Mouse (Mus musculus) stomach, postnatal 0 days (tissue): ENCODE measurements around the gene Gm20431. TPM values are rescaled to one million over a fixed set of nuclear protein-coding genes. Genes with fewer than 3 reads are reported as not detected.
A peak's percentile ranks its signal among the peaks of the same experiment; 100 is the strongest.

Experiments used
- ATAC-seq: fragments of 200-750 bp; cut with Nextera tagmentation; 2 replicates; pipeline ENCODE4 v1.8.0; 2017; ENCODE audit not compliant: low FRiP score, low TSS enrichment
- DNase-seq: peaks from one replicate; pipeline ENCODE4 v3.0.0-alpha.2; 2016; ENCODE audit warnings: low spot score
- H3K27ac ChIP-seq: fragments of 300-500 bp; sonication (generic); replicated peaks from 2 replicates; pipeline ENCODE4 v1.5.1; 2014; ENCODE audit warnings: mild to moderate bottlenecking, control low read depth
- H3K27me3 ChIP-seq: fragments of 300-500 bp; sonication (generic); 2 replicates; pipeline ENCODE4 v1.6.1; 2014; ENCODE audit warnings: low read length; ENCODE audit not compliant: control insufficient read depth, insufficient read depth
- H3K36me3 ChIP-seq: fragments of 300-500 bp; sonication (generic); 2 replicates; pipeline ENCODE4 v1.6.1; 2014; ENCODE audit warnings: low read length, mixed read lengths; ENCODE audit not compliant: control insufficient read depth, insufficient read depth
- H3K4me1 ChIP-seq: fragments of 300-500 bp; sonication (generic); replicated peaks from 2 replicates; pipeline ENCODE4 v1.6.1; 2014; ENCODE audit warnings: antibody characterized with exemption; ENCODE audit not compliant: control insufficient read depth, insufficient read depth
- H3K4me2 ChIP-seq: fragments of 300-500 bp; sonication (generic); replicated peaks from 2 replicates; pipeline ENCODE4 v1.6.1; 2014; ENCODE audit warnings: low read depth, mild to moderate bottlenecking, control low read depth, moderate library complexity
- H3K4me3 ChIP-seq: fragments of 300-500 bp; sonication (generic); 2 replicates; pipeline ENCODE4 v1.5.1; 2014; ENCODE audit warnings: low read depth, low read length, control low read depth
- H3K9ac ChIP-seq: fragments of 300-500 bp; sonication (generic); 2 replicates; pipeline ENCODE4 v1.6.1; 2014; ENCODE audit warnings: mild to moderate bottlenecking, low read length, control low read depth, mixed read lengths
- H3K9me3 ChIP-seq: fragments of 300-500 bp; sonication (generic); 2 replicates; pipeline ENCODE4 v1.6.1; 2016; ENCODE audit warnings: low read length; ENCODE audit not compliant: control insufficient read depth
- CTCF ChIP-seq: IDR thresholded peaks from 2 replicates; pipeline ENCODE4 v1.5.1; 2016; ENCODE audit warnings: antibody characterized with exemption, low read depth, mild to moderate bottlenecking, moderate library complexity
- EP300 ChIP-seq: optimal IDR thresholded peaks from 2 replicates; pipeline ENCODE3; 2016; ENCODE audit warnings: antibody characterized with exemption
- WGBS: fragments of 180-500 bp; shearing (Covaris S2); extraction: QIAGEN DNeasy Blood & Tissue Kit; methylation state at CpG from one replicate; pipeline ENCODE4 v1.1.7; 2014; 5-methylcytosine and 5-hydroxymethylcytosine counted together
- polyA plus RNA-seq: library from polyadenylated mRNA; unstranded; fragments of >200 nt; fragmentation: Nextera tagmentation; extraction: Ambion mirVana; gene quantifications from 2 replicates; pipeline ENCODE4 v1.2.1, GENCODE M21; 2015

Gm20431 gene
- polyA plus RNA-seq, 1 experiment from 2014 or later = 13.4 TPM

DNA sequence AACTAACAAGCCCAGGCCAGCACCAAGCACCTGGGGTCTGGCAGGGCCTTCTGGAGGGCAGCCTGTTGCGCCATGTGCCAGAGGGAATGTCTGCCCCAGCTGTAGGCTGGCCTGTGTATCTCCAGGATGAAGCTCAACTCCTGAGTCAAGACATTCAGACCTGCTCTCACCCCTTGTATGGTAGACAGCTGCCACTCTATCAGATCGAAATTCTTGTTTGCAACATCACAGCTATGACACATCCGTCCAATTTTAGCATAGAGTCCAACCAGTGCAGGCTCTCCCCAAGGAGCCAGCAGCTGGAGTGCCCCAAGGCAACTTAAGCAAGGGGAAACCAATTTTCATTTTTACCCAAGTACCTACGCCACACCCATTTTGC is 54.6 kb downstream of the Gm20431 start:
- TF ChIP-seq CTCF (no peak), EP300 (no peak)

DNA sequence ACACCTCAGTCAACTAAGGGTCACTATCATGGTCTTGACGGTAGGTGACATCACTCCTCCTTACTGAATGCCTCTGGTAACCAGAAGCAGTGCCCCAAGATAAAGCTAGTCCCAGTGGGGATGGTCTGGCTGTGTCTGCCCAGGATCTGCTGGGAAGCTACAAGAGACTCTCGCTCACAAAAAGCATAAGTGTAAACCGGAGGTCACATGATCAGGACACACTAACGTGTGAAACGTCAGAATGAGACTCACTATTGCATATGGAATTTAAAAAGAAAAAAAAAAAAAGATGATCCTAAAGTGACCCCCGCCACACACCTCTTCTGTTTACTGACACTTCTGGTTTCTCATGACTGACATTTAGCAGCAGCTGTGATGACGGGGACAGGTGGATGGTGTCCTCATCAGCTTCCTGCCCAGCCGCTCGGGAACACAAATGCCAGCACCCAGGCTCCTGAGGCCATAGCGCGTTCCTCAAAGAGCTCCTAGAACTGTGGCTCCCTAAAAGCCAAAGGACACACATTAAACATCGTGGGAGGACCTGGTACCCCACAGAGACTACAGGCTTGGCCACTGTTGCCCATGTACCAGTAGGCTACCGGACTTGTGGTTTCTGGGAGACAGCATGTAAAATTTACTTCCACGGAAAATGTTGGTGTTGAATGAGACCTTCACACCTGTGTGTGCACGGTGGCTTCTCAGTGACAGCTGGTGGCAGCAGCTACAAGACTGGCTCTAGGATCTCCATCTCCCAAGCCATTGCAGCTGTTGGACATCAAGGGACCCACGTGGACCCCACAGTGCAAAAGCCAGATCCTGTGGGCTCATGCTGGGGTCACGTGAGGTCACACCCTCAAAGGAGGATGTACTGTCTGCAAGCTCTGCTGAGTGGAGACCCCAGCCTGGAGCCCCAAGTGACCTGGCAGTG is 55.2 kb downstream of the Gm20431 start:
- Histone ChIP-seq H3K36me3 (no peaks in the 10 kb centered on the region), H3K4me1 (no peaks in the 10 kb centered on the region), H3K9me3 (no peaks in the 10 kb centered on the region), H3K4me3 (no peak overlapping the region), H3K27me3 (no peaks in the 10 kb centered on the region), H3K4me2 (no peak overlapping the region), H3K27ac (no peak overlapping the region), H3K9ac (no peak overlapping the region)
- TF ChIP-seq CTCF (no peak), EP300 (no peak)
- no peak for ATAC-seq
- WGBS = 65% methylated on average over 17 of the region's 17 CpGs
- no peak for DNase-seq

More for the DNA sequence above, 54.6 kb downstream of the Gm20431 start:
- Histone ChIP-seq H3K36me3 (no peaks in the 10 kb centered on the region), H3K27ac (no peak overlapping the region), H3K4me2 (no peak overlapping the region), H3K4me1 (no peaks in the 10 kb centered on the region), H3K9me3 (no peaks in the 10 kb centered on the region), H3K4me3 (no peak overlapping the region), H3K9ac (no peak overlapping the region), H3K27me3 (no peaks in the 10 kb centered on the region)
- DNase-seq (no peak), ATAC-seq (no peak)
- 79% methylated on average over 4 of the region's 4 CpGs for WGBS

DNA sequence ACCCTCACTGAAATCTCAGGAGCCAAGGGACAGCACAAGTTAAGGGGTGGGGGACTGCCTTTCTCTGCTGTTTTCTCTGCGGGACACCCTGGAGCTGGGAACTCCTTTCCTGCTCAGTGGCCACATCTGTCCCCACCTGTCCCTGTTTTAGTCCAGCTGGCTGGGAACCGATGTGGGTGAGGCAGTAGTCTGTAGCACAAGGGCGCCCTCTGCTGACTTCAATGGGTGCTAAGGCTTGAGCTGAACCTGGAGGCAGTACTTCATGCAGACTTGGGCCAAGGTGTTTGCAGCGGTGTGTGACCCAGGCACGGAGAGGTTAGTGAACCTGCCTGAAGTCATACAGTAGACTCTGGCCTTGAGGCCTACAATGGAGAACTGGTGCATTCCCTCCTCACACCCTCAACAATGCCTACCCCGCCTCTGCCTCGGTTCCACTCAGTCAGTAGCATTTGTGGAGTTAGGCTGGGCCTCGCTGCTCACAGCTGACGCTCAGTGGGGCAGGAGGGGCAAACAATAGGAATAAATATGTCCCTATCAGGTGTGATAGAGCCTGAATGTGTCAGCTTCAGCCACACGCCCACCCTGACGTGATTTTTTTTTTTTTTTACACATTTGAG is 56.0 kb downstream of the Gm20431 start:
- no peaks in the 10 kb centered on the region for H3K36me3 ChIP-seq
- TF ChIP-seq EP300 (no peak), CTCF (peak; percentile 99)
- DNase-seq = peak; percentile 91
- H3K27me3 ChIP-seq = no peaks in the 10 kb centered on the region
- no peaks in the 10 kb centered on the region for H3K9me3 ChIP-seq
- no peak overlapping the region for H3K4me2 ChIP-seq
- no peak overlapping the region for H3K9ac ChIP-seq
- 25% methylated on average over 11 of the region's 11 CpGs for WGBS
- H3K4me1 ChIP-seq = no peaks in the 10 kb centered on the region
- peak; percentile 80 for ATAC-seq
- H3K4me3 ChIP-seq = no peak overlapping the region
- H3K27ac ChIP-seq = no peak overlapping the region

- WGBS = 51% methylated on average over 5 of the region's 5 CpGs
- H3K9me3 ChIP-seq = no peaks in the 10 kb centered on the region
- H3K9ac ChIP-seq = no peak overlapping the region
- no peaks in the 10 kb centered on the region for H3K27me3 ChIP-seq
- DNase-seq (no peak), ATAC-seq (no peak)
- no peak overlapping the region for H3K27ac ChIP-seq
- H3K36me3 ChIP-seq = no peaks in the 10 kb centered on the region
- no peaks in the 10 kb centered on the region for H3K4me1 ChIP-seq
- TF ChIP-seq EP300 (no peak), CTCF (peak; percentile 63)
- no peak overlapping the region for H3K4me3 ChIP-seq
- no peak overlapping the region for H3K4me2 ChIP-seq
Measured at GRCm38 (mm10) chr2:167602978-167603377, 58.3 kb downstream of the Gm20431 start.

DNA sequence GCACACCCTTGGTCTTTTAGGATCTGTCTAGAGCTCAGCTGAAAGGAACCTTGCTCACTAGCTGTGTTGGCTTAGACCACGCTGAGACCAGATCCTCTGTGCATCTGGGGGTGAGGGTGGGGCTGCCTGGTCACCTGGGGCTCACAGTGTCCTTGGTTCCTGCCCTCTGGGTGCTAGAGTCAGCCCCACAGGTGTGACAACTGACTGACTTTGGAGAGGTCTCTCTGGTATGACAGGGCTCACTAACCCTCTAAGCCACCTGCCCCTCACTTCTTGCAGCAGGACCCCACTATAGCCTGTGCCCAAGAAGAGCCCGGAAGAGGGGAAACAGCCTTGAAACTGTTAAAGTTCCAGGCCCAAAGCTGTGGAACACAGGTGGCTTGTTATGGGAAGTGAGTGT is 58.9 kb downstream of the Gm20431 start:
- Histone ChIP-seq H3K27ac (no peak overlapping the region), H3K36me3 (no peaks in the 10 kb centered on the region), H3K4me1 (no peaks in the 10 kb centered on the region), H3K9ac (no peak overlapping the region), H3K9me3 (no peaks in the 10 kb centered on the region), H3K27me3 (no peaks in the 10 kb centered on the region), H3K4me3 (no peak overlapping the region), H3K4me2 (no peak overlapping the region)
- ATAC-seq (no peak), DNase-seq (no peak)
- WGBS = 75% methylated on average over 2 of the region's 2 CpGs
- TF ChIP-seq EP300 (no peak), CTCF (no peak)

DNA sequence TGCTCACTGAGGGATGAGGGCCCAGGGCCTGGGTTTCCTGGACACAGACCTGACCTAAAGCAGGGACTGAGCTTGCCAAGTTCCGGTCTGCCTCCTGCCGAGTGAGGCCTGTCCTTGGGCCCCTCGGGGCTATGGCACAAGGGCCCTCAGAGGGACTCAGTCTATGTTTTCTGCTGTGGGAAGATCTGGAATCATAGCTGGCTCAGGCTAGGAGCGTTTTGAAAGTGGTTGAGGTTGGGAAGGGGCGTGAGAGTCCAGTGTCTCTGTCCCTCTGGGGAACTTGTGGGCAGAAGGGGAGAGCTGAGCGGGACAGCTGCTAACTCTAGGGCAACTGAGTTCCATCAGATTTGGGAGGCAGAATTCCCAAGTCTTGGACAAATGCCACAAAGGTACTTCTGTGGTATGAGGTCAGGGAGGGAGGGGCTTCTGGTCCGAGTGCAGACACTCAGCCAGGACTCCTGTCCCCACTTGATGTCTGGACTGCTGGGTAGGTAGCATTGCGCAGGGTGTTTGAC is 60.8 kb downstream of the Gm20431 start:
- ATAC-seq = no peak
- H3K4me2 ChIP-seq = no peak overlapping the region
- 66% methylated on average over 8 of the region's 8 CpGs for WGBS
- H3K9ac ChIP-seq = no peak overlapping the region
- H3K9me3 ChIP-seq = no peaks in the 10 kb centered on the region
- H3K4me3 ChIP-seq = no peak overlapping the region
- no peak overlapping the region for H3K27ac ChIP-seq
- no peaks in the 10 kb centered on the region for H3K36me3 ChIP-seq
- H3K27me3 ChIP-seq = no peaks in the 10 kb centered on the region
- H3K4me1 ChIP-seq = 0 out of 2 replicates have a peak, but pooled peaks cover 4% of the 10 kb centered on the region
- TF ChIP-seq CTCF (no peak), EP300 (no peak)
- no peak for DNase-seq
